Mouse (Mus musculus) MEL (cell line): ENCODE measurements around the gene Rcan1.
A peak's percentile ranks its signal among the peaks of the same experiment; 100 is the strongest.

Source experiments
- CTCF ChIP-seq, 3 experiments: IDR thresholded peaks in 2 of 3; conservative IDR thresholded peaks in 1 of 3; 2 replicates each; pipeline ENCODE4 v1.5.1; 2011 to 2012; ENCODE audit warnings: low read length in 3 of 3, low read depth in 2 of 3, mild to moderate bottlenecking in 2 of 3, improper control_type of control experiment in 1 of 3, inconsistent platforms in 1 of 3, mixed read lengths in 1 of 3, moderate library complexity in 1 of 3; ENCODE audit not compliant: control insufficient read depth in 1 of 3, insufficient read depth in 1 of 3, poor library complexity in 1 of 3, severe bottlenecking in 1 of 3
- KAT2A ChIP-seq: conservative IDR thresholded peaks from 2 replicates; pipeline ENCODE4 v1.6.1; 2012; ENCODE audit warnings: low read depth, low read length, improper control_type of control experiment, inconsistent platforms
- MAFK ChIP-seq: IDR thresholded peaks from 2 replicates; pipeline ENCODE4 v1.6.1; 2011; ENCODE audit warnings: low read depth, mild to moderate bottlenecking, low read length, improper control_type of control experiment, borderline replicate concordance

DNA sequence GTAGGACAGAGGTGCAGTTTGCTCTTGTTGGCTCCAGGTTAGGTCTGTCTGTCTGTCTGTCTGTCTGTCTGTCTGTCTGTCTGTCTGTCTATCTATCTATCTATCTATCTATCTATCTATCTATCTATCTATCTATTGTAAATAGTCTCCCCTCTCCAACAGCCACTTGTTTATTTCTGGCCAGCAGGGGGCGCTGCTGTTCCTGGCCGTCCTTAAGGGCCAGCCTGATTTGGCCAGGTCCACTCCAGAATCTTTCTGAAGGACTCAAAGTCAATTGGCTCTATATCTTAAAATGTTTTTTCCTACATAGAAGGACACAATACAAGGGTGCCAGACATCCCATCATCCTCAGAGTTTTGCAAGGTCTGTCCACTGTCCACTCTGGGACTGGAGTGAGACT is 85.6 kb downstream of the Rcan1 start:
- no peak for TF ChIP-seq KAT2A
- TF ChIP-seq CTCF (IDR thresholded peaks at IDR 0.05 in 2 of 3, conservative IDR thresholded peaks at IDR 0.05 in 1 of 3; ENCODE audit: control insufficient read depth in 1 of 3, insufficient read depth in 1 of 3, low read depth in 2 of 3, low read length in 3 of 3, poor library complexity in 1 of 3, severe bottlenecking in 1 of 3) = peak; percentile 62 to 93 (median 73)
- TF ChIP-seq MAFK = no peak
